Mouse (Mus musculus) erythroblast, embryonic 14.5 days (primary cell): ENCODE results near the gene Gtf2f1.

Source experiments
- GATA1 ChIP-seq: IDR thresholded peaks from 2 replicates; pipeline ENCODE4 v1.6.1; 2012; ENCODE audit warnings: low read length, inconsistent platforms, mixed read lengths
- TAL1 ChIP-seq: IDR thresholded peaks from 3 replicates; pipeline ENCODE4 v1.6.1; 2012; ENCODE audit warnings: low read length, inconsistent platforms, mixed read lengths

GRCm38 (mm10) chr17:57020960-57021359 lies 9.9 kb upstream of the Gtf2f1 start:
- TF ChIP-seq GATA1 (no peak), TAL1 (no peak)
